Mouse (Mus musculus) heart, adult 18-20 months (tissue): ENCODE measurements around the gene Eif4a2. TPM values are rescaled to one million over a fixed set of nuclear protein-coding genes. Genes with fewer than 3 reads are reported as not detected.
"Not testable (repeated sequence)": the region's sequence is repeated elsewhere in the genome, so short reads cannot be mapped to it uniquely, and the experiment has no call there.

ENCODE experiments used
- DNase-seq, 2 experiments: peaks; one replicate each; pipeline ENCODE4 v3.0.0; 2021 to 2022; ENCODE audit warnings: mixed read lengths in 1 of 2
- long read RNA-seq, 2 experiments: library from polyadenylated mRNA; stranded (forward); transcript quantifications; one replicate each; pipeline ENCODE4 v2.0.0; 2021
- total RNA-seq, 2 experiments: library from RNA; stranded (reverse); gene quantifications; 2 replicates each; pipeline ENCODE4 v1.2.3; 2021

Gene Eif4a2
- total RNA-seq, result 100 to 1,000 TPM; 420 to 448 TPM
- long read RNA-seq, experiment 1, transcript Eif4a2-201 (11 exons, 2,208 nt), result major isoform, 153 of 260 reads
- long read RNA-seq, experiment 1, transcript Eif4a2-203 (11 exons, 1,227 nt), result minor isoform, 55 of 260 reads
- long read RNA-seq, experiment 1, partial matches to known transcripts, result 12 of 260 reads
- long read RNA-seq, experiment 1, other reads (novel, unspliced or antisense), result 34 of 260 reads
- long read RNA-seq, experiment 2, transcript Eif4a2-203 (11 exons, 1,227 nt), result minor isoform, 37 of 186 reads
- long read RNA-seq, experiment 2, transcript Eif4a2-201 (11 exons, 2,208 nt), result major isoform, 106 of 186 reads
- long read RNA-seq, experiment 2, partial matches to known transcripts, result 9 of 186 reads
- long read RNA-seq, experiment 2, other reads (novel, unspliced or antisense), result 29 of 186 reads

DNA sequence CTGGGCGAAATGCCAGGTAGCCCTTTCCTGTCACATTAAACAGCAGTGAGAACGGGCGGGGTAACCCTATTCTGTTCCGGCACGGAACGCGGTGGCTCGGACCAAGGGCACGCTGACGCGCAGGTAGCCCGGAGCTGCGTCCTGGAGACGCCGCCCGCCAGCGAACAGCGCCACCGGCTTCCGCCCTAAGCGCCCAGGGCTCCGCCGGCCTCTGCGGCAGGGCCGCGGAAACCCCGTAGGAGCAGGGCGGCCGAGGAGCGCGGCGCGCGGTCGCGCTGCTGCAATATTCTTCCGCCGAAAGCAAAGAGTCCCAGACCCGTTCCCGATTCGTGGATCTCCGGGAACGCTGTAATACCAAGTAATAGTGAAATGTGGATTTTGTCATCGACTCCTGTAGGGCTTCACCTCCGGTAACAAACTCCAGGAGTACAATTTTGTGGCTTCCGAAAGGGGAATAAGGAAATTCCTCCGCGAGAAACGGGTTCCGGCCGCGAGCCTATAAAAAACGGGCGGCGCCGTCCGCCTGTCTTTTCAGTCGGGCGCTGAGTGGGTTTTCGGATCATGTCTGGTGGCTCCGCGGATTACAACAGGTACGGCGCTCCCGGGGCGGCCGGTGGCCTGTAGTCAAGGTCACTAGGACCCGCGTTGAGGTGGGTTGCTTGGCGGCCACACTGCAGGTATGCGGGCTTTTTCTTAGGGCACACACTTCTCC is at the start of gene Eif4a2:
Gene Eif4a2 (plus strand): TSS at position 214 of the 712 bp plus-strand sequence.
- DNase-seq, result peak; percentile 95

DNA sequence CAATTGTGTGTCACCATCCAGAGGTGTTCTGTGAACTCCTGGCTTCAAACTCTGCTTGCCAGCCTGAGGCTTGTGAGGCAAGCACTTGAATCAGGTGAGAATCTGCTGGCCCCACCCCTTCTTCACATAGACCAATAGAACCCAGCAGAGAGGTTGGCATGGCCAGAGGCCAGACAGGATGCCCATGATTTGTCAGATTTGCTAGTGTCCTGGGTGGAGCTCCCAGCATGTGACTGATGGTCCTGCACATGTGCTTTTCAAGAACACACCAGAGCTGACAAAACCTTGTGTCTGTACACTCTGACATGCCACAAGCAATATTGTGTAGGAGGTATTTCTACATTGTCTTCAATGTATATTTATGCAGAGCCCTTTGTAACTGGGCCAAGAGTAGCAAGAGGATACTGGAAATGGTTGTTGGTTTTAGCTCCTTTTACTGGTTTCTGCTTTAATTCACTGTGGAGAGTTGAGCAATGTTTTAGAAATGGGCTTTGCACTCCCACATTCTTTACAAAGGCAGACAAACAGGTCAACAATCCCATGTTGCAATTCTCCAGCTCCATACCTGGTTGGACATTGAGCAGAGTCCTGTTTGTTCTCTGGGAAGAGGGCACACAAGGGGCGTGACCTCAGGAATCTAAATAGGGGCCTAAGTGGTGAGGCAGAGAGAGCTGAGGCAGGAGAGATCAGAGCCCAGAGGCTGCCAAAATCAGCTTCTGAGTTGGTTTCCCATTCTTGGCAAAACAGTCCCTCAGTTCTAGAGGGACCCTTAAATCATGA is 49.4 kb upstream of the Eif4a2 start, which contains the start of gene Kng1:
Gene Kng1 (plus strand): TSS at position 198 of the 780 bp plus-strand sequence.
- DNase-seq, result not testable (repeated sequence)

GRCm38 (mm10) chr16:23059630-23060029 is 47.6 kb upstream of the Eif4a2 start:
- not testable (repeated sequence) for DNase-seq

DNA sequence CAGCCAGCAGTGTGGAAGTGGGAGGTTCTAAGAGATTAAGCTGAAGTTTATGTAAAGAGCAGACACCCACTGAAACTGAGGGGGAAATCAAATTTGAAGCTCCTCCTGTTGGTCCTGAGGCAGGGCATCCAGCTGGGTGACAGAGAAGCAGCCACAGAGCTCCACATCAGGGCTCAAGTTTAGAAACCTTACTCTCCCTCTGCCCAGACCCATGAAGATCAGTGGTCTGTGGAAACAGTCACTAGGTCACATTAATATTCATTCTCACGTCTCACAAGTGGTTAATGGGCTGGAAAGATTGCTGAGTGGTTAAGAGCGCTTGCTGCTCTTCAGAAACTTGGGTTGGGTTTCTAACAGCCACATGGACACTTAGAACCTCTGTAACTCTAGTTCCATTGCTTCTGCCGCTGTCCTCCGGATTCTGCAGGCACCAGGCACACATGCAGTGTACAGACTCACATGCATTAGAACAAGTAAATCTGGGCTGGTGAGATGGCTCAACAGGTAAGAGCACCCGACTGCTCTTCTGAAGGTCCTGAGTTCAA is 46.4 kb upstream of the Eif4a2 start:
- DNase-seq, result not testable (repeated sequence)

DNA sequence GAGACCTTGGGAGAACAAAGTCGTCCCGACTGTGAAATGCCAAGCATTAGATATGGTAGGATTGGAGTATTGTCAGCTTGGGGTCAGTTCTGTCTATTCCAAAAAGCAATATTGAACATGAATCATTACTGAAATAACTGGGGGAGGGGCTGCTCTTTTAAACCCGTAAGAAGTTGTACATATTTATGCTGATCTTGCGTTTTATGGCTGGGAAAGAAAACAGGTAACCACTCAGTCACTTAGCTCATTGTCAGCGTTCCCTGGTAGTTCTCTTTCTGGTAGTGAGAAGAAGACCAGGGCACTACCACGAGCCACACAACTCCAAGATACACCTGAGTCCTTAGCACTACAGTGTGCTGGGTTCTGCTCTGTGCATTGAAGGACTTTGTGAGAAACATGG is 29.7 kb upstream of the Eif4a2 start:
- not testable (repeated sequence) for DNase-seq

DNA sequence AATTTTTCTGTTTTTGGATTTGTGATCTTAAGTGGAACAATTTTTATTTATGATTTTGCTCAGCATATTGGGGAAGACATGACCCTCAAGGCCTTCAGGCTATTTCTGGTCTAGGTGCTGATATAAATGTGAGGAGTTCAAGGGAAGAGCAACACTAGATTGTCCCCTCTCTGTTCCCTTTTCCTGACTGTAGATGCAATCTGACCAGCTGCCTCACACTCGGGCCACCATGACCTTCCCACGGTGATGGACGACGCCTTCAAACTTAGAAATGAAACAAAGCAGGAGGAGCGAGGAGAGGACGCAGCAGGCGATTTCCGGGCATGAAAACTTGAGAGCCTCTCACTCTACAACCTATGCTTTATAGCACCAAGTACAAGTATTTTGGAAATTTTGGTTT is 20.1 kb upstream of the Eif4a2 start:
- DNase-seq, result not testable (repeated sequence)

GRCm38 (mm10) chr16:23087712-23088111 is 19.5 kb upstream of the Eif4a2 start:
- DNase-seq, result peak in 1 of 2 experiments; percentile 14

DNA sequence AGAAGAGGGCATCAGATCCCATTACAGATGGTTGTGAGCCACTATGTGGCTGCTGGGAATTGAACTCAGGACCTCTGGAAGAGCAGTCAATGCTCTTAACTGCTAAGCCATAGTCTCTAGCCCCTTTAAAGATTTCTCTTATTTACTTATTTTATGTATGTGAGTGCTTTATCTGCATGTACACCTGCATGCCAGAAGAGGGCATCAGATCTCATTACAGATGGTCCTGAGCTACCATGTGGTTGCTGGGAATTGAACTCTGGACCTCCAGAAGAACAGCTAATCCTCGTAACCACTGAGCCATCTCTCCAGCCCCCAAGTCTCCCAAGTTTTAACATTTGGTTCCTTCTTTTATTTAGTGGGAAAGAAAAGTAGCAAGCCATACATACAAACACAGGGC is 18.8 kb upstream of the Eif4a2 start:
- DNase-seq, result not testable (repeated sequence)

DNA sequence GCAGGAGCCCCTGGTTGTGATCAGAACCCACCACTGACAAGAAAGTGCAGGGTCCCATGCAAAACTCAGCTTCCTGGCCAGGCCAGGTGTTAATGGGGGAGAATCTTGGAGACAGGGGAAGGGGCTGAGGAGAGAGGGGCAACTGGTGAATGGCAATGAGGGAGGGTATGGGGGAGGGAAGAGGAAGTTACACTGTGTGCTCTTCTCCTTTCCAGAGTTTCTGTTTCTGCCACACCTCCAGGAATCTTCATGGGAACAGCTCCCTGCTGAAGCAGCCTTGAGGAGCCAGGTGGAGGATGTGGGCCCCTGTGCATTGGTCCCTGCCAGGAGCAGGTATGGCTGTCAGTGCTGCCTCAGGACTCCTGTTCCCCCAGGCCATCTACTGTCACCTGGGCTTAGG is 15.9 kb upstream of the Eif4a2 start:
- DNase-seq, result not testable (repeated sequence)

DNA sequence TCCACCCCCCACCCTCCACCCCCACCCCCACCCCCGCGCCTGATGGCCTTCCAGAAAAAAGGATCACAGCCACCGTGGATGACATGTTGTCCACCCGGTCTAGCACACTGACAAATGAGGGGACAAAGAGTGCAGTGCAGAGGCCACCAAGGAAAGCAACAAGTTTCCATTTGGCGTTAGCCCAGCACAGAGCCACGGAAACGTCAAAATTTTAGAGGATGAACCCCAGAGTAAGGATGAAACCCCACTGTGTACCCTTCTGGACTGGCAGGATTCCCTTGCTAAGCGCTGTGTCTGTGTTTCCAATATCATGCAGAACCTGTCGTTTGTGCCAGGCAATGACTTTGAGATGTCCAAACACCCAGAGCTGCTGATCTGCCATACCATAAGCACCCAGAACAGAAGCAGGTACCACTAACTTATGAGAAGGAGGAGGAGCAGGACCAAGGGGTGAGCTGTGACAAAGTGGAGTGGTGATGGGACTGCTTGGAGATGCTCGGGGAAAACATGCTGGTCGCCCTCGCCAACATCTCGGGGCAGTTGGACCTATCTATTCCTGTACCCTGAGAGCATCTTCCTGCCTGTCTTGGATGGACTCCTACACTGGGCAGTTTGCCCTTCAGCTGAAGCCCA is 13.8 kb upstream of the Eif4a2 start:
- DNase-seq, result no peak

- no peak for DNase-seq
Measured at GRCm38 (mm10) chr16:23094136-23094535, 13.1 kb upstream of the Eif4a2 start.

DNA sequence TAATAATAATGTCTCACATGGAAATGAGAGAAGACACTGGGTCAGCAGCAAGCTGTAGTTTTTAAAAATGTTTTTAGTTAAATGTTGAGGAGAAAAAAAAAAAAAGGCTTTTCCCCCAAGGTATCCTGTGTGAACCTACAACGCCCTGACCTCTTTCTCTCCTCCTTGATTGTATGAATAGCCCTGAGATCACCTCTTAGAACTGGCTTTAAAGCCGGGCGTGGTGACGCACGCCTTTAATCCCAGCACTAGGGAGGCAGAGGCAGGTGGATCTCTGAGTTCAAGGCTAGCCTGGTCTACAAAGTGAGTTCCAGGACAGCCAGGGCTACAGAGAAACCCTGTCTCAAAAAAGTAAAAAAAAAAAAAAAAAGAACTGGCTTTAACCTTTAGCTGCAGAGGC is 11.7 kb upstream of the Eif4a2 start:
- not testable (repeated sequence) for DNase-seq

- not testable (repeated sequence) for DNase-seq
Measured at GRCm38 (mm10) chr16:23096886-23097285, 10.4 kb upstream of the Eif4a2 start.

DNA sequence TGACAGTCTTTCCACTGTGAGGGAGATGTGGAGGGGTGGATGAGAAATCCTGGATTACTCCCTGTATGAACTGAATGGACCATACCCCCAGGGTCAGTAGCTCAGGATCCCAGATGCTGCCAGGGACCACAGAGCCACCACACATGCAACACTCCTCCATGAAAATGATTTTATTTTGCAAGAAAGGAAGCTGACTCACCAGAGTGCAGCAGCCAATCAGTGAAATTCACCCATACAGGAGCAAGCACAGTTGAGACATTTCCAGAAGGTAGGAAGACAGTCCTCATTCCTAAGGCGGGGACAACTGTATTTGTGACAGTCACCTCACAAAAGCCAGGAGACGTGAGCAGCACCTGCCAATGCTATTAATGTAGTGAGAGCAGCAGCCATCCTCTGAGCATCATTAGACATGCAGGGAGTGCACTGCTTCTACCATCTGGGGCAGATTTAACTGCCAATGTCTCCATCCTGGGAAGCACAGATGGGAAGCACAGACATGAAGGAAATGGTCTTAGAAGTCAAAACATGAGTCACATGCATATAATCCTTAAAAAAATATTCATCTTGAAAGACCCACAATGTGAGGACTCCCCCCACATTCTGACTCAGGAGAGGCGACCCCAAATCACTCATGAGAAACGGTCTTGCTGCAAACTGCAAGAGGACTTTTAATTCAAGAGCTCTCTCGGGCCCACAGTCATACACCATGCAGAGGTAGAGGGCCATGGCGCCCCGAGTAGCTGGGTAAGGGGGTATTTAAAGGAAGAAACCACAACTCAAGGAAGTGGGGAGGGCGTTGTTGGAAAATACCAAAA is 9.7 kb upstream of the Eif4a2 start:
- DNase-seq, result not testable (repeated sequence)

DNA sequence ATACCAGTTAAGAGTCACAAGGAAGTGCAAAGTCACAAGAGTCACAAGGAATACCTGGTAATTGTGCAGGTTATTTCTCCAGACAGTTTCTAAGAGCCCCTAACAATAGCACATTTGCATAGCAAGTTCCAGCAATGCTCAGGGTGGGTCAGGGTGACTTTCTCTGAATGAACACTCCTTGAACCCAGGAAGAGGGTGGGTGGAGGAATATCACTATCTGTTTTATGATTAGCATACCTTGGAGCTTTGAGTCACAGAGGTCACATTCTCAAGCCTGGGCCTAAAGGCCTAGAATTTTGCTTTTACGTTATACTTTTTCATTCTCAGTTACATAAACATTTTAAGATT is 9.2 kb upstream of the Eif4a2 start:
- not testable (repeated sequence) for DNase-seq

- no peak for DNase-seq
Measured at GRCm38 (mm10) chr16:23099632-23100031, 7.6 kb upstream of the Eif4a2 start.

GRCm38 (mm10) chr16:23100099-23100575 is 7.1 kb upstream of the Eif4a2 start:
- DNase-seq, result peak in 1 of 2 experiments; percentile 41

GRCm38 (mm10) chr16:23100613-23101012 is 6.6 kb upstream of the Eif4a2 start:
- peak in 1 of 2 experiments; percentile 10 for DNase-seq

GRCm38 (mm10) chr16:23102340-23103037 is 4.8 kb upstream of the Eif4a2 start:
- DNase-seq, result no peak
